Mouse (Mus musculus) heart, postnatal 0 days (tissue): ENCODE data around the gene Tcl1b5. TPM values are rescaled to one million over a fixed set of nuclear protein-coding genes. Genes with fewer than 3 reads are reported as not detected.
"Not testable (repeated sequence)": the region's sequence is repeated elsewhere in the genome, so short reads cannot be mapped to it uniquely, and the experiment has no call there.

Source experiments
- ATAC-seq: fragments of 200-750 bp; cut with Nextera tagmentation; 2 replicates; pipeline ENCODE4 v1.8.0; 2017; ENCODE audit warnings: low read depth, moderate number of reproducible peaks, moderate library complexity; ENCODE audit not compliant: insufficient read depth
- DNase-seq: peaks from one replicate; pipeline ENCODE4 v3.0.0-alpha.2; 2016; ENCODE audit warnings: low spot score
- H3K27ac ChIP-seq: fragments of 300-500 bp; sonication (generic); 2 replicates; pipeline ENCODE4 v1.5.1; 2014; ENCODE audit warnings: low read depth, mild to moderate bottlenecking
- H3K27me3 ChIP-seq: fragments of 300-500 bp; sonication (generic); 2 replicates; pipeline ENCODE4 v1.6.1; 2014; ENCODE audit warnings: low read length, mixed read lengths; ENCODE audit not compliant: control insufficient read depth, insufficient read depth
- H3K36me3 ChIP-seq: fragments of 300-500 bp; sonication (generic); replicated peaks from 2 replicates; pipeline ENCODE4 v1.6.1; 2014; ENCODE audit warnings: low read length, mixed read lengths; ENCODE audit not compliant: control insufficient read depth, insufficient read depth
- H3K4me1 ChIP-seq: fragments of 300-500 bp; sonication (generic); 2 replicates; pipeline ENCODE4 v1.6.1; 2014; ENCODE audit warnings: antibody characterized with exemption; ENCODE audit not compliant: control insufficient read depth, insufficient read depth
- H3K4me2 ChIP-seq: fragments of 300-500 bp; sonication (generic); 2 replicates; pipeline ENCODE4 v1.6.1; 2014; ENCODE audit warnings: low read depth, mild to moderate bottlenecking, low read length, moderate library complexity
- H3K4me3 ChIP-seq: fragments of 300-500 bp; sonication (generic); 2 replicates; pipeline ENCODE4 v1.5.1; 2014; ENCODE audit warnings: low read depth, low read length
- H3K9ac ChIP-seq: fragments of 300-500 bp; sonication (generic); replicated peaks from 2 replicates; pipeline ENCODE4 v1.6.1; 2014; ENCODE audit warnings: low read depth, low read length, mixed read lengths
- H3K9me3 ChIP-seq: fragments of 300-500 bp; sonication (generic); replicated peaks from 2 replicates; pipeline ENCODE4 v1.6.1; 2016; ENCODE audit warnings: low read length; ENCODE audit not compliant: control insufficient read depth
- CTCF ChIP-seq: IDR thresholded peaks from 2 replicates; pipeline ENCODE4 v1.5.1; 2016; ENCODE audit warnings: antibody characterized with exemption, control low read depth, low read depth
- EP300 ChIP-seq: IDR thresholded peaks from 2 replicates; pipeline ENCODE4 v1.6.1; 2016; ENCODE audit warnings: antibody characterized with exemption, low read depth
- WGBS: fragments of 180-500 bp; shearing (Covaris S2); extraction: QIAGEN DNeasy Blood & Tissue Kit; methylation state at CpG from one replicate; pipeline ENCODE4 v1.1.7; 2014; 5-methylcytosine and 5-hydroxymethylcytosine counted together
- polyA plus RNA-seq: library from polyadenylated mRNA; unstranded; fragments of >200 nt; fragmentation: Nextera tagmentation; extraction: Ambion mirVana; gene quantifications from 2 replicates; pipeline ENCODE4 v1.2.1, GENCODE M21; 2015
- total RNA-seq: library from RNA; depleted of rRNA; stranded (reverse); fragments of >200 nt; gene quantifications from 2 replicates; pipeline ENCODE4 v1.2.3, GENCODE M21; 2014; ENCODE audit warnings: low replicate concordance

Tcl1b5 gene
- total and polyA plus RNA-seq, 2 experiments from 2014 or later = not detected

DNA sequence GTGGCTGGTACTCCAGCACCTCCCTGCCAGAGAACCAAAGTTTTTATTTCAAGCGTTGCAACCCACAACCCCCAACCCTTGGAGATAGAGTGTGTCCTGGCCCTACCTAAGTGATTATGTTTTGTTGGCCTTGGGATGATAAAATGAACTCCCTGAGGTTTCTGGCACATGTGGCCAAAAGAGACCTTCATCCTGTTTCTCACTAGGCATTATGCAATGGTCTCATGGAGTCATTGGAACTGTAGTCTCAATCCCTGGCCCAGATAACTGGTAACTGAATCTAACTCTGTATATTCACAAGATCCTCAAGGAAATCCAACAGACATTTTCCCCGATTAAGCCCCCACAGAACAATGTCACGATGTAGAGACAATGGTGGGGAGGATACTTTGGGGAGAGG lies 33.0 kb upstream of the Tcl1b5 start:
- TF ChIP-seq EP300 (no peak), CTCF (no peak)
- H3K27ac ChIP-seq = no peak overlapping the region
- ATAC-seq (no peak), DNase-seq (no peak)
- H3K4me2 ChIP-seq = no peak overlapping the region
- 79% methylated on average over 3 of the region's 3 CpGs for WGBS
- H3K36me3 ChIP-seq = no peaks in the 10 kb centered on the region
- H3K9me3 ChIP-seq = no peaks in the 10 kb centered on the region
- H3K4me3 ChIP-seq = no peak overlapping the region
- H3K9ac ChIP-seq = no peak overlapping the region
- H3K27me3 ChIP-seq = no peaks in the 10 kb centered on the region
- H3K4me1 ChIP-seq = no peaks in the 10 kb centered on the region

- H3K27ac ChIP-seq, H3K4me2 ChIP-seq, ATAC-seq, H3K9ac ChIP-seq, H3K27me3 ChIP-seq, H3K36me3 ChIP-seq, H3K4me1 ChIP-seq, H3K9me3 ChIP-seq, H3K4me3 ChIP-seq, DNase-seq: not testable (repeated sequence)
- 43% methylated on average over 1 of the region's 1 CpGs for WGBS
These were observed 31.2 kb upstream of the Tcl1b5 start for GRCm38 (mm10) chr12:105144928-105145327.

DNA sequence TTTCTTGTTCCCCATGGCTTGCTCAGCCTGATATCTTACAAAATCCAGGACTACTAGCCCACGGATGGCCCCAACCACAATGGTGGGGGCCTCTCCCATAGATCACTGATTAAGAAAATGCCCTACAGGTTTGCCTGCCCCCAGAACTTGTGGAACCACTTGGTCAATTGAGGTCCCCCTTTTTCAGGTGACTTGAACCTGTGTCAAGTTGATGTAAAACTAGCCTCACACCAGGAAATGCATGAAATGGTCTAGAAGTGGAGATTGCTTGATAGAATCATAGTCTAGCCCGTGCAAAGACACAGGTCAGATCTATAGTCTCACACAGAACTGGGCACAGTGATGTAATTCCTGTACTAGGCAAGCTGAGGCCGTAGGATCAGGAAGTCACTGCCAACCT lies 30.4 kb upstream of the Tcl1b5 start, which contains the start of gene Tcl1b2:
Gene Tcl1b2, plus strand, starts transcription at position 301 of the 400 bp plus-strand sequence.
- Histone ChIP-seq H3K4me1 (no peaks in the 10 kb centered on the region), H3K36me3 (no peaks in the 10 kb centered on the region), H3K4me3 (no peak within 1 kb of the TSS), H3K4me2 (no peak within 1 kb of the TSS), H3K27ac (no peak within 1 kb of the TSS), H3K9me3 (no peaks in the 10 kb centered on the region), H3K27me3 (no peaks in the 10 kb centered on the region), H3K9ac (no peak within 1 kb of the TSS)
- ATAC-seq = no peak
- 68% methylated on average over 3 of the region's 3 CpGs for WGBS
- TF ChIP-seq CTCF (no peak), EP300 (no peak)
- DNase-seq = no peak

DNA sequence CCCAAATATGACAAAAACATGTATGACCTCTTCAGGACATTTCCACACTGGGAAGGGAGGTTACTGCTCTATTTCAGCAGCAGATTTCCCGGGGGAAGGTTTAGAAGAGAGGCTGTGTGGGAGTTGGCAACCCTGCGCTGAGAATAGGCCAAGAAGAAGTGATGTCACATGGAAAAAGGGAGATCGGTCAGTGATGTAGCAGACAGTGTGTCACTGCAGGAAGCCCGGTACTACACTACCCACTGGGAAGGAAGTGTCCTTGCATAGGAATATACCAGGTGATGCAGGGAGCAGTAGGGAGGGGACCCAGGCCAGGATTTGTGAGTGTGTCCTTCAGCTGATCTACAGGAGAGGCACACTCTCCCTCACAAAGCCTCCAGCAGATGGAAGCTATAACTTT lies 20.9 kb upstream of the Tcl1b5 start:
- H3K36me3 ChIP-seq, H3K27me3 ChIP-seq, H3K4me3 ChIP-seq, H3K9me3 ChIP-seq, H3K9ac ChIP-seq, H3K4me1 ChIP-seq, H3K4me2 ChIP-seq, DNase-seq, H3K27ac ChIP-seq: not testable (repeated sequence)
- peak; percentile 30; the same call in 1 of the 2 replicates for ATAC-seq
- WGBS = 33% methylated on average over 4 of the region's 4 CpGs

DNA sequence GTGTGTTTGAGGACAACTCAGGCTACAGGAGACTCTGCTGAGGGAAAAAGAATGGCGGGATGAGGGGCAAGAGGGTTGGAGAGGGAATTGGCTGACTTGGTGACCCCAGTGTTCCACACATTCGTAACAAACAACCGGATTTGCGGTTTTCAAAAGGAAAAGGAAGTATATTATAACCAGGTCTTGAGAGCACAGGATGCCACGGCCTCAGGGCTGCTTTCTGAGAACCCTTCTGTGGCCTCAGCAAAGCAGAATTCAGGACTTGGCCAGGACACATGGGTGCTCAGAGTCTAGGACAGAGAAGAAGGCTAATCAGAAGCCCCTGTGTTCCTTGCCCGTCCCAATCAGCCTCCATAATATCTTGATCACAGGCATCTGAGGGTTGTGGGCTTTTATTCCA lies 17.3 kb upstream of the Tcl1b5 start:
- 62% methylated on average over 6 of the region's 6 CpGs for WGBS
- Histone ChIP-seq H3K36me3 (no peaks in the 10 kb centered on the region), H3K9ac (no peak overlapping the region), H3K27ac (no peak overlapping the region), H3K4me3 (no peak overlapping the region), H3K9me3 (no peaks in the 10 kb centered on the region), H3K27me3 (no peaks in the 10 kb centered on the region), H3K4me1 (no peaks in the 10 kb centered on the region), H3K4me2 (no peak overlapping the region)
- ATAC-seq (no peak), DNase-seq (no peak)
- TF ChIP-seq EP300 (no peak), CTCF (no peak)

DNA sequence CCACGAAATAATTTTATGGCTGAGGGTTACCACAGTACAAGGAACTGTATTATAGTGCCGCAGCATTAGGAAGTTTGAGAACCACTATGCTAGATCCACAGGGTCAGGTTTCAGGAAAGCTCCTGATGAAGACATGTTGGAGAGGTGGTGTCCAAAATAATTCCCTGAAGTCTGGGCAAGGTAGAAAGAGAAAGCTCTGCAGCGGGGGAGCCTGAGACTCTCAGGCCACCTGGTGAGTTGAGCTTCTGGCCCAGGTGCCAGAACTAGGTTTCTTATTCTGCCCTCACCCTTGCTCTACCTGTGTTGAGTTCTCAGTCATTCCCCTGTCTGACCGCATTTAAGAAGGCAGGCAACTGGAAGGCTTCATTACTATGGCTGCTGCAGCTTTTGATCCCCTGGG lies 16.8 kb upstream of the Tcl1b5 start, which contains the start of gene Tcl1b1:
Gene Tcl1b1, plus strand, starts transcription at position 301 of the 400 bp plus-strand sequence.
- Histone ChIP-seq H3K9me3 (no peaks in the 10 kb centered on the region), H3K4me2 (no peak within 1 kb of the TSS), H3K27me3 (no peaks in the 10 kb centered on the region), H3K4me1 (no peaks in the 10 kb centered on the region), H3K4me3 (no peak within 1 kb of the TSS), H3K9ac (no peak within 1 kb of the TSS), H3K36me3 (no peaks in the 10 kb centered on the region), H3K27ac (no peak within 1 kb of the TSS)
- TF ChIP-seq EP300 (no peak), CTCF (no peak)
- DNase-seq (no peak), ATAC-seq (no peak)
- 74% methylated on average over 4 of the region's 4 CpGs for WGBS
